Mouse (Mus musculus) adrenal gland, adult 2 months (tissue): ENCODE data around the gene Ncoa5. TPM values are rescaled to one million over a fixed set of nuclear protein-coding genes. Genes with fewer than 3 reads are reported as not detected.

Experiments used
- DNase-seq: peaks from one replicate; pipeline ENCODE4 v3.0.0; 2021
- polyA plus RNA-seq: library from polyadenylated mRNA; depleted of rRNA; stranded (reverse); fragments of >200 nt; gene quantifications from 2 replicates; pipeline ENCODE4 v1.2.3, GENCODE M21; 2012; rRNA removed
- total RNA-seq, 2 experiments: library from RNA; stranded (reverse); gene quantifications; 2 replicates each; pipeline ENCODE4 v1.2.3; 2021

The Ncoa5 gene
- total and polyA plus RNA-seq, 3 experiments = 21.0 to 37.6 (median 22.3) TPM

DNA sequence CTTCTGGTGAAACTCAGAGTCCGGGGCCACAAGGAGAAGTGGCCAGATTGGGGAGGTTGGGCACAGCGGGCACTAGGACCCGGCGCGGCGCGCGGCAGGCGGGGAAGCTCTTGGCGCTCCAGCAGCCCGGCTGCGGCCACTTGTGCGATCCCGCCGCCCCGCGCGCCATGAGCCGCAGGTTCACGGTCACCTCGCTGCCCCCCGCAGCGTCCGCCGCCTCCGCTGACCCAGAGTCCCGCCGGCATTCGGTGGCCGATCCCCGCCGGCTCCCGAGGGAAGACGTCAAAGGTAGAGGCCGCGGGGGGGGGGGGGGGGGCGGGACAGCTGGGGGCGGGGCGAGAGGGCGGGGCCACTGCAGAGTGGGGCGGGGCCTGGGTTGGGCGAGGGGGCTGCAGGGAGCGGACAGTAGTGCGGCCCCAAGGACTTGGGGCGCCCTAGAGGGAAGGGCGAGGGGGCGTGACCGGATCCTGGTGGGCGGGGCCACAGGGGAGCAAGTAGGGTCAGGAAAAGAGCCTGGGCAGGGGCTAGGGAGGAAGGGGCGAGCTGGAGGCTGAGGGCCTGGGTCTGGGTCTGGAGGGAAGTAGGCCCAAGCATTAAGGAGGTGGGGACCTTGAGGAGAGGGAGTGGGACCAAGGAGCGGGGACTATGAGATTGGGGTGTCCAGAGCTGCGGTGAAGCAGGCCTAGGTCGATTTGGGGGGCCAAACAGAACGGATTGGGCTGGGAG, 73.8 kb downstream of the Ncoa5 start, which contains the start of gene Slc12a5:
TSS of gene Slc12a5 (plus strand) at position 87 of the 726 bp plus-strand sequence.
- DNase-seq = peak; percentile 82

DNA sequence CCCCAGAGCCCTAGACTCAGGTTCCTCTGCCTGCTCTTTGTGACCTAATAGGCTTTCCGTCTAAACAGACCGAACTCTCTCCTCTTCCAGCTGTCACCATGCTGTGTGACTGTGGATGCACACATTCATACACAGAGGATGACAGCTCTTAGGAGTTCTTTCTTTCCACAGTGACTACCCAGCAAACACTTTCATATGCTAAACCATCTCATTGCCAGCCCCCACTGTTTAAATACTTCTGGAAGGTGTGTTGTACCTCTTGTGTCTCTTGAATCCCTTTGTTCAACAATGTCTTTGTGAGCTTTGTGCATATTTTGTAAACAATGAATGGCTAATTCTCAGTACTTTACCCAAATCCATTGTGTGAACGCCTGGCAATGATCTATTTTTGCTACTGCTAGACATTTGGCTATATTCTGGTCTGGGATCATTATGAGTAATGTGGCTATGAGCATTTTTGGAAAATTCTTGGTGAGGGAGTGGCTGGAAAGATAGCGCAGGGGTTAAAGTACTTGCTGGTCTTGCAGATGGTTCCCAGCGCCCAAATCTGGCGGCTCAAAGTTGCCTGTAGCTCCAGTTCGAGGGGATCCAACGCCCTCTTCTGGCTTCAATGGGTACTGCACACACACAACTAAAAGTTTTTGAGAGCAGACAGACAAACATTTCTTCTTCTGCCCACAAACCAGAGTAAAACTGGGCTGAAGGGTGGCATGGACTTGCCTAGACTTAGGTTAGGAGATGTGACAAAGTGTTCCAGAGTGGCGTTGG, 76.9 kb downstream of the Ncoa5 start:
- DNase-seq = no peak

DNA sequence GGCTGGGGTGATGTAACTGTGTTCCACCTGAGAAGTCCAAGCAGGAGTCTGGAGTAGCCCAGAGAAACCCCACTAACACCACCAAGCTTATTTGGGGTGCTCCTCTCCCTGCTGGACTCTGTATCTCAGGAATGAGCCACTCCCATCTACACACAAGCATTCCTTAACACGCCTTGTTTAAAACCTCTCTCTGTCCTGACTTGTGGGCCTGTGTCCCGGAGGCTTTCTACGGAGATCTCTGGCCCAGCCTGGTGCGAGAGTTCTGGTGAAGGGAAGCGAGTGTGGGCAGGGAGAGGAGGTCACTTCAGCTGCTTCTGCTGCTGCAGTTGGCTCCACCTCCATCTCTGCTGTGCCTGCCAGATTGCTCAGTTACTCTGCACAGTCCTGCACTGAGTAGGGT, 78.5 kb downstream of the Ncoa5 start:
- no peak for DNase-seq

DNA sequence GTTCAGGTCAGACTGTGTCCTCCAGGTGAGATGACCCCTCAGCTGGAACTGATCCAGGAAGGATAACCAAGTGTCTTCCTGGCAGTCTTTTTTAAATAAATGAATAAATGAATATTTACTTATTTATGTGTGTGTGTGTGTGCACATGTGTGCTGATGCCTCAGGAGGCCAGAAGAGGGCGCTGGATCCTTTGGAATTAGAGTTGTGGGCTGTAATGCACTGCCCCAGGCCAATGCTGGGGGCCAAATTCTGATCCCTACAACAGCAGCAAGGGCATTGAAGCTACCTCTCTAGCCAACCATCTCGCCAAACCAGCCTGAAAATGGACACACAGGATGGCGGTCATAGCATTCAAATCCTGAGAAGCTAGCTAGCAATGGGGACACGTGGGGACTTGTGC, 78.9 kb downstream of the Ncoa5 start:
- DNase-seq = no peak

DNA sequence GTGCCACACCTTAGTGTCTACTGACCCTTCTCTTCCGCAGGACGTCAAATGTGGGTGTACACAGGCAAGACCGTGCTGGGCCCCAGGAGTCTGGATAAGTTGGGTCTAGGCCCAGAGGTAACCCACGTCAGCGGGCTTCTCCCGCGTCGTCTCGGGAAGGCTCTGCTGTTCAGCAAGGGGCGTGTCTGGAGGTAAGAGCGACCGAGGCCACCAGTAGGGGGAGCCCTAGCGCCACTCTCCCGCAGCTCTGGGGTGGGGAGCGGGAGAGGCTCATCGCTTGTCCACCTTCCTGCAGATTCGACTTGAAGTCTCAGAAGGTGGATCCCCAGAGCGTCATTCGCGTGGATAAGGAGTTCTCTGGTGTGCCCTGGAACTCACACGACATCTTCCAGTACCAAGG, 81.4 kb downstream of the Ncoa5 start:
- DNase-seq = peak; percentile 84

DNA sequence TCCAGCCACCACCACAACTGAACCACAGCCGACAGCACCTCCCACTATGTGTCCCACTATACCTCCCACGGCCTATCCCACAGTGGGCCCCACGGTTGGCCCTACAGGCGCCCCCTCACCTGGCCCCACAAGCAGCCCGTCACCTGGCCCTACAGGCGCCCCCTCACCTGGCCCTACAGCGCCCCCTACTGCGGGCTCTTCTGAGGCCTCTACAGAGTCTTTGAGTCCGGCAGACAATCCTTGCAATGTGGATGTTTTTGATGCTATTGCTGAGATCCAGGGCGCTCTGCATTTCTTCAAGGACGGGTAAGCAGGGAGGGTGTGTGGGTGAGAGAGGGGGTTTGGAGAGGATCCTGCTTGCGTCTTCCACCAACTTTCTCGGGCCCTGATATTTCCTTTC, 82.2 kb downstream of the Ncoa5 start:
- DNase-seq = no peak

DNA sequence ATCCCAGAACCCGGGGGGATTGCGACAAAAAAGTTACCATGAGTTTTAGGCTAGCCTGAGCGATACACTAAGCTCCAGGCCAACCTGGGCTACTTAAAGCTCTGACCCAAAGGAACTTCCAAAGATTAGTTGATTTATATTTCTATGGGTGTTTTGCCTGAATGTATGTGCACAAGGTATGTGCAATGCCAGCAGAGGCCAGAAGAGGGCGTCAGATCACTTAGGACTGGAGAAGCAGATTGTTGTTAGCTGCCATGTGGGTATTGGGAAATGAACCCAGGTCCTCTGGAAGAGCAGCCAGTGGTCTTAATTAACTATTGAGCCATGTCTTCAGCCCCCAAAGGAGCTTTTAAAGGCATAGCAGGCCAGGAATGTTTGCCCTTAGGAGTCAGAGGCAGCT, 82.9 kb downstream of the Ncoa5 start:
- DNase-seq = no peak

DNA sequence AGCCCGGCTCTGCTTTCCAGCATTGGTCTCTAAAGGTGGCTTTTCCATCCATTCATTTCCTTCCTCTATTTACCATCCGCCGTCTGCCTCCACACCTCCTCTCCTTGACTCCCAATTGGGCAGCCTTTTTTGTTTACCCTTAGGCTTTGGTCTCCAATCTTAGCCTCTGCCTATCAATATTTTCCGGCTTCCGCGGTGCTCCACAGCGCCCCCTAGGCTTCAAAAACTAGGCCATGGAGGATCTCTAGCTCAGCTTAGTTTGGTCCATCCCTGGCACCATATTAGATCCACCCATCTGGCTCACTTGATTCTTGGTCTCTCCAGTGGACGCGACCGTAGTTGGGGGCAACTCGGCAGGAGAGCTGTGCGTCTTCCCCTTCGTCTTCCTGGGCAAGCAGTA, 84.2 kb downstream of the Ncoa5 start:
- DNase-seq = no peak

Other genes with a start within 250 kb of the Ncoa5 start
- gene Snx21, start 249.0 kb downstream of the Ncoa5 start, total RNA-seq = 10 to 100 TPM; 26.5 to 43.1 TPM
- 109 and 111 TPM in 2 replicates for gene Snx21, start 249.0 kb downstream of the Ncoa5 start, polyA plus RNA-seq
- 10 to 100 TPM; 28.3 to 30.4 TPM for gene Acot8, start 230.0 kb downstream of the Ncoa5 start, total RNA-seq
- 59.2 and 64.4 TPM in 2 replicates for gene Acot8, start 230.0 kb downstream of the Ncoa5 start, polyA plus RNA-seq
- gene Zswim3, start 229.8 kb downstream of the Ncoa5 start, total RNA-seq = 1 to 10 TPM; 3.5 to 5.7 TPM
- gene Zswim3, start 229.8 kb downstream of the Ncoa5 start, polyA plus RNA-seq = 2.3 and 2.5 TPM in 2 replicates
- 10 to 100 TPM; 11.0 to 11.7 TPM for gene Zswim1, start 212.2 kb downstream of the Ncoa5 start, total RNA-seq
- 19.7 and 21.8 TPM in 2 replicates for gene Zswim1, start 212.2 kb downstream of the Ncoa5 start, polyA plus RNA-seq
- not detected for gene Spata25, start 206.3 kb downstream of the Ncoa5 start, total RNA-seq
- not detected in 2 replicates for gene Spata25, start 206.3 kb downstream of the Ncoa5 start, polyA plus RNA-seq
- gene Ctsa, start 202.0 kb downstream of the Ncoa5 start, total RNA-seq = 100 to 1,000 TPM; 114 to 124 TPM
- 304 and 353 TPM in 2 replicates for gene Ctsa, start 202.0 kb downstream of the Ncoa5 start, polyA plus RNA-seq
- 1 to 10 TPM; 1.4 to 2.7 TPM for gene Neurl2, start 201.4 kb downstream of the Ncoa5 start, total RNA-seq
- 5.6 and 6.7 TPM in 2 replicates for gene Neurl2, start 201.4 kb downstream of the Ncoa5 start, polyA plus RNA-seq
- 10 to 100 TPM; 21.1 to 36.6 TPM for gene Pltp, start 177.2 kb downstream of the Ncoa5 start, total RNA-seq
- gene Pltp, start 177.2 kb downstream of the Ncoa5 start, polyA plus RNA-seq = 63.9 and 72.0 TPM in 2 replicates
- 10 to 100 TPM; 45.1 to 51.6 TPM for gene Pcif1, start 155.6 kb downstream of the Ncoa5 start, total RNA-seq
- gene Pcif1, start 155.6 kb downstream of the Ncoa5 start, polyA plus RNA-seq = 66.3 and 67.2 TPM in 2 replicates
- 10 to 100 TPM; 16.7 to 21.9 TPM for gene Zfp335, start 123.1 kb downstream of the Ncoa5 start, total RNA-seq
- 37.4 TPM in 2 replicates for gene Zfp335, start 123.1 kb downstream of the Ncoa5 start, polyA plus RNA-seq
- 1 to 10 TPM; 1.4 to 2.1 TPM for gene Mmp9, start 94.1 kb downstream of the Ncoa5 start, total RNA-seq
- gene Mmp9, start 94.1 kb downstream of the Ncoa5 start, polyA plus RNA-seq = 1.6 and 3.4 TPM in 2 replicates
- 1 to 10 TPM; 3.5 to 5.4 TPM for gene Slc12a5, start 74.1 kb downstream of the Ncoa5 start, total RNA-seq
- gene Slc12a5, start 74.1 kb downstream of the Ncoa5 start, polyA plus RNA-seq = 21.4 and 27.6 TPM in 2 replicates
- 1 to 10 TPM; 2.4 to 2.9 TPM for gene Cd40, start 20.8 kb upstream of the Ncoa5 start, total RNA-seq
- 3.2 and 5.3 TPM in 2 replicates for gene Cd40, start 20.8 kb upstream of the Ncoa5 start, polyA plus RNA-seq
- not detected for gene 1700025C18Rik, start 55.9 kb upstream of the Ncoa5 start, total RNA-seq
- not detected in 2 replicates for gene 1700025C18Rik, start 55.9 kb upstream of the Ncoa5 start, polyA plus RNA-seq
- gene Cdh22, start 200.0 kb upstream of the Ncoa5 start, total RNA-seq = 1 to 10 TPM in 1 of 2 experiments, under 1 TPM in 1; 0.89 to 1.8 TPM
- gene Cdh22, start 200.0 kb upstream of the Ncoa5 start, polyA plus RNA-seq = 1.5 and 6.1 TPM in 2 replicates